Mouse (Mus musculus) stomach, postnatal 0 days (tissue): ENCODE results near the gene Dennd1c. TPM values are rescaled to one million over a fixed set of nuclear protein-coding genes. Genes with fewer than 3 reads are reported as not detected.
A peak's percentile ranks its signal among the peaks of the same experiment; 100 is the strongest.

Source experiments
- ATAC-seq: fragments of 200-750 bp; cut with Nextera tagmentation; 2 replicates; pipeline ENCODE4 v1.8.0; 2017; ENCODE audit not compliant: low FRiP score, low TSS enrichment
- DNase-seq: peaks from one replicate; pipeline ENCODE4 v3.0.0-alpha.2; 2016; ENCODE audit warnings: low spot score
- H3K27ac ChIP-seq: fragments of 300-500 bp; sonication (generic); replicated peaks from 2 replicates; pipeline ENCODE4 v1.5.1; 2014; ENCODE audit warnings: mild to moderate bottlenecking, control low read depth
- H3K27me3 ChIP-seq: fragments of 300-500 bp; sonication (generic); 2 replicates; pipeline ENCODE4 v1.6.1; 2014; ENCODE audit warnings: low read length; ENCODE audit not compliant: control insufficient read depth, insufficient read depth
- H3K36me3 ChIP-seq: fragments of 300-500 bp; sonication (generic); 2 replicates; pipeline ENCODE4 v1.6.1; 2014; ENCODE audit warnings: low read length, mixed read lengths; ENCODE audit not compliant: control insufficient read depth, insufficient read depth
- H3K4me1 ChIP-seq: fragments of 300-500 bp; sonication (generic); replicated peaks from 2 replicates; pipeline ENCODE4 v1.6.1; 2014; ENCODE audit warnings: antibody characterized with exemption; ENCODE audit not compliant: control insufficient read depth, insufficient read depth
- H3K4me2 ChIP-seq: fragments of 300-500 bp; sonication (generic); replicated peaks from 2 replicates; pipeline ENCODE4 v1.6.1; 2014; ENCODE audit warnings: low read depth, mild to moderate bottlenecking, control low read depth, moderate library complexity
- H3K4me3 ChIP-seq: fragments of 300-500 bp; sonication (generic); 2 replicates; pipeline ENCODE4 v1.5.1; 2014; ENCODE audit warnings: low read depth, low read length, control low read depth
- H3K9ac ChIP-seq: fragments of 300-500 bp; sonication (generic); 2 replicates; pipeline ENCODE4 v1.6.1; 2014; ENCODE audit warnings: mild to moderate bottlenecking, low read length, control low read depth, mixed read lengths
- H3K9me3 ChIP-seq: fragments of 300-500 bp; sonication (generic); 2 replicates; pipeline ENCODE4 v1.6.1; 2016; ENCODE audit warnings: low read length; ENCODE audit not compliant: control insufficient read depth
- CTCF ChIP-seq: IDR thresholded peaks from 2 replicates; pipeline ENCODE4 v1.5.1; 2016; ENCODE audit warnings: antibody characterized with exemption, low read depth, mild to moderate bottlenecking, moderate library complexity
- EP300 ChIP-seq: optimal IDR thresholded peaks from 2 replicates; pipeline ENCODE3; 2016; ENCODE audit warnings: antibody characterized with exemption
- WGBS: fragments of 180-500 bp; shearing (Covaris S2); extraction: QIAGEN DNeasy Blood & Tissue Kit; methylation state at CpG from one replicate; pipeline ENCODE4 v1.1.7; 2014; 5-methylcytosine and 5-hydroxymethylcytosine counted together
- polyA plus RNA-seq: library from polyadenylated mRNA; unstranded; fragments of >200 nt; fragmentation: Nextera tagmentation; extraction: Ambion mirVana; gene quantifications from 2 replicates; pipeline ENCODE4 v1.2.1, GENCODE M21; 2015

The Dennd1c gene
- 2.4 and 2.8 TPM in 2 replicates for polyA plus RNA-seq

DNA sequence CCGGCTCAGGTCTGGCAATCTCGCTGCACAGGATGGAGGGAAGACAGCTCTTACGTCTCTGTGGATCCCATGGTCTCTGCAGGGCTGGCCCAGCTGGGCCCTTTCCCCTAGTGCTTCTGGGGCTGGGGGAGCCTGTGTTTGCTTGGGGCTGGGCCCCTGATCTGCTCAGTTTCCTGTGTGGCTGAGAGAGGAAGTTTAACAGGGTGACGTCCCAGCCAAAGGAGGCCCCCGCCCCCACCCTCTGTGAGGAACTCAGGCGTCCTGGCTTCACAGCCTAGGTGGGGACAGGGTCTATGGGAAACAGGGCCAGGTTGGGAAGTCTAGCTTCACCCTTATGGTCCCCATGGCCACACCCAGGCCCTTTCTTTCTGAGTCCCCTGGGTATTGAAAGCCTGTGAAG, at the start of gene Dennd1c:
Dennd1c (minus strand) TSS at position 179 of the 400 bp plus-strand sequence.
- ATAC-seq (0 out of 2 replicates have a peak, but pooled peaks have one; percentile 35), DNase-seq (no peak)
- Histone ChIP-seq H3K27ac (no peak within 1 kb of the TSS), H3K4me1 (no peaks in the 10 kb centered on the region), H3K27me3 (no peaks in the 10 kb centered on the region), H3K9ac (peak within 1 kb of the TSS; percentile 31; the same call in 1 of the 2 replicates), H3K4me2 (no peak within 1 kb of the TSS), H3K9me3 (no peaks in the 10 kb centered on the region), H3K4me3 (no peak within 1 kb of the TSS), H3K36me3 (no peaks in the 10 kb centered on the region)
- TF ChIP-seq CTCF (no peak), EP300 (no peak)
- 41% methylated on average over 6 of the region's 6 CpGs for WGBS

DNA sequence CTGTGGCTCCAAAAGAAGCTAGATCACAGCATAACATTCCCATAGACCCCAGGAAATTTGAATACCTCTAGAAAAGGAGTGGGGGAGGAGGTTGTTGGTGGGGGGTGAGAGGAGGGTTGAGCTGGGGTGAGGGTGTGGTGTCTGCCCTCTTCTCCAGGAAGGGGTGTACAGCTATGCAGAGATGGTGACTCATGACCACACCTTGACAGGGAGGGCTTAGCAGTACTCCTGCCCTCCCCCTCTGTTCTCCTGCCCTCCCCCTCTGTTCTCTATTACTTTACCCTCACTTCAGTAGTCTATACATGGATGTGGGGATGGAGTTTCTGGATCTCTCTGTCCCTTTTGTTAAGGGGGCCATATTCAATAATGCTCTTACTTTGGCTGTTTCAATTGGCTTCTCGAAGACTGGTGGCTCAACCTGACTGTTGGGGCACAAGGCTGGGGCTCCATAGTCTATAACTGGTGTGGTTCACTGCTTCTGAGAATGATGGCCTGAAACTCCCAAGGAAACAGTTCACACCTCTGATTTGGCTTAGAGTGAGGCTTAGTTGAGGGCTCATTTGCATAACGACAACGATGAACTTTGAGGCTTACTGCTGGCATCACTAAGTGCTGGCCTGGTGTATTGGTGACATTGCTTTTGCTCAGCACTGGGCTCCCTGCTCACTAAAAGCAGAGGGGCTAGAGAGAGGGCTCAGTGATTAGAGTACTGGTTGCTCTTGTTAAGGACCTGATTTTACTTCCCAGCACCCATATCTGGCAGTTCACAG, 47.7 kb upstream of the Dennd1c start:
- no peaks in the 10 kb centered on the region for H3K4me1 ChIP-seq
- TF ChIP-seq CTCF, result no peak
- no peak for TF ChIP-seq EP300
- no peak overlapping the region for H3K27ac ChIP-seq
- WGBS, result 55% methylated on average over 3 of the region's 3 CpGs
- DNase-seq, result no peak
- H3K36me3 ChIP-seq, result no peaks in the 10 kb centered on the region
- H3K4me2 ChIP-seq, result no peak overlapping the region
- H3K27me3 ChIP-seq, result no peaks in the 10 kb centered on the region
- H3K9ac ChIP-seq, result no peak overlapping the region
- H3K4me3 ChIP-seq, result no peak overlapping the region
- peak; percentile 65 for ATAC-seq
- H3K9me3 ChIP-seq, result no peaks in the 10 kb centered on the region

DNA sequence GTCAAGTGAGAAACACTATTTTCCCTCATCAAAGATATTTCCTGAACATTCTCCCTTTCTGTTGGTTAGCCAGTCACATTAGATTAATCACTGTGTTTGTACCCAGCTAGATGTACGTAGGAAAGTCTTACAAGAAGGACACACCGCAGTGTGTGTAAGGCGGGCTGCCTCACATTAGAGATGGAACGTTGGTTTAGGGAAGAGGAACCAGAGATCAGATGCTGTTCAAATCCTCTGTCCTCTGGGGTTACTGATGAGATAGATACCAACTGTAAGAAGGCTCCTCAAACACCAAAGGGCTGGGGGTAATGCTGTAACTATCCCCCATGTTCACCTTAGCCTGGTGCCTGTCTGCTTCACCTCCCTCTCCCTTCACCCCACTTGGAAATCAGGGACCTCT, 46.5 kb upstream of the Dennd1c start:
- no peak overlapping the region for H3K4me2 ChIP-seq
- no peaks in the 10 kb centered on the region for H3K4me1 ChIP-seq
- H3K27me3 ChIP-seq, result no peaks in the 10 kb centered on the region
- H3K4me3 ChIP-seq, result no peak overlapping the region
- no peaks in the 10 kb centered on the region for H3K36me3 ChIP-seq
- no peak overlapping the region for H3K27ac ChIP-seq
- 68% methylated on average over 4 of the region's 4 CpGs for WGBS
- TF ChIP-seq EP300 (no peak), CTCF (no peak)
- ATAC-seq (no peak), DNase-seq (no peak)
- no peak overlapping the region for H3K9ac ChIP-seq
- no peaks in the 10 kb centered on the region for H3K9me3 ChIP-seq

DNA sequence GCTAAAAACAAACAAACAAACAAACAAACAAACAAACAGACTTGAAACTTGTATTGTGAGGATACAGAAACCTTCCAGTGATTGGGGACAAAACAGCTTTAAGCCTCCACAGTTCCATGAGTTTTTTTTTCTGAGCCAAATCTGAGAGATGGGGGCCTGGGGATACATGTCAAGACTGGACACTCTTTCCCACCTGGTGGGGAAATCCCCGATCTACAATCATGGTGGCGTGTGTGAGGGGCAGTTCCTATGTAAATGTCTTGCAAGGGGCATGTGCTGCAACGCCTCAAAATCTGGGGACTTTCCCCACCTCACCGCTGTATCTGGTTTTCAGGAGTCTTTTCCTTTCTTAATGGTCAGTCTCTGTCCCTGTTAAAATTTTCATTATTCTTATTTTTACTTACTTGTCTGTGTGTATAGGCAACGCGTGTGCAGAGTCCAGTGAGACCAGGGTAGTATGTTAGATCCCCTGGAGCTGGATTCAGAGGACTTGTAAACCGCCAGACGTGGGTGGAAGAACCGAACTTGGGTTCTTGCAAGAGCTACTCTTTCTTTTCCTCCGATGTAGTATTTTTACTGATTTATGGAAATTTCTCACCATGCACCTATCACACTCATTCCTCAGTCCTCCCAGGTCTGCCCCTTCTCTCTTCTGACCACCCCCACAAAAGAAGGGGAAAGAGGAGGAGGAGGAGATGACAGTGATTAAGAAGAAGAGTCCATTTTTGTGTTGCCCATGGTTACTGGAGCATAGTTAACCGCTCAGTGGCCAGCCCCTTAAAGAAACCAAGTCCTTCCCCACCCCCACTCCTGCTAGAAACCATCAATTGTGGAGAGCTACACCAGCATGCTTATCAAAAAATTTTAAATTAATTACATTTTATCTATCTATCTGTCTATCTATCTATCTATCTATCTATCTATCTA, 45.1 kb upstream of the Dennd1c start:
- no peaks in the 10 kb centered on the region for H3K36me3 ChIP-seq
- H3K9me3 ChIP-seq, result no peaks in the 10 kb centered on the region
- H3K4me1 ChIP-seq, result no peaks in the 10 kb centered on the region
- TF ChIP-seq EP300, result no peak
- TF ChIP-seq CTCF, result no peak
- H3K27ac ChIP-seq, result no peak overlapping the region
- no peaks in the 10 kb centered on the region for H3K27me3 ChIP-seq
- DNase-seq, result no peak
- 86% methylated on average over 11 of the region's 11 CpGs for WGBS
- no peak overlapping the region for H3K9ac ChIP-seq
- no peak for ATAC-seq
- no peak overlapping the region for H3K4me2 ChIP-seq
- H3K4me3 ChIP-seq, result no peak overlapping the region

DNA sequence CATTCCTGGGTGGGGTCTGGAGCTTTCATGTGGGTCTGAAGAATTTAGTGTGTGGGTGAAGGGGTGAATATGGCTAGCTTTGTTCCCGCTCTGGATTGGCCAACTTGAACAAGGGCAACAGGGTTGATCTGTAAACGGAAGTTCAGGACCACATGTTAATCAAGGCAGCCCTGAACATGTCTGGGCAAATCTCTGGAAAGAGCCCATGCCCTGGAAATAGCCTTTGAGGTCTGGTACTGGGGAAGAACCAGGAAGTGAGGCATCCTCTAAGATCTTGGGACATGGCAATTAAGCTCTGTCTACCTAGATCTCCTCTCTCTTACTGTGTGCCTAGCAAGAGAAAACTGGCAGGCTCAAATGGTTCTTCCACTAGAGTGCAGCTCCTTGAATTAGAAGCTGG, 43.5 kb upstream of the Dennd1c start:
- Histone ChIP-seq H3K4me2 (no peak overlapping the region), H3K4me3 (no peak overlapping the region), H3K9ac (no peak overlapping the region), H3K27ac (no peak overlapping the region), H3K36me3 (no peaks in the 10 kb centered on the region), H3K4me1 (no peaks in the 10 kb centered on the region), H3K27me3 (no peaks in the 10 kb centered on the region), H3K9me3 (no peaks in the 10 kb centered on the region)
- WGBS, result 66% methylated on average over 2 of the region's 2 CpGs
- ATAC-seq, result no peak
- TF ChIP-seq EP300, result no peak
- no peak for TF ChIP-seq CTCF
- DNase-seq, result no peak
